Mouse (Mus musculus): ENCODE results near the gene Nek6. TPM values are rescaled to one million over a fixed set of nuclear protein-coding genes. Genes with fewer than 3 reads are reported as not detected.

Gene Nek6
- polyA plus RNA-seq, 1 experiment from 2014 or later: 72.9 TPM

DNA sequence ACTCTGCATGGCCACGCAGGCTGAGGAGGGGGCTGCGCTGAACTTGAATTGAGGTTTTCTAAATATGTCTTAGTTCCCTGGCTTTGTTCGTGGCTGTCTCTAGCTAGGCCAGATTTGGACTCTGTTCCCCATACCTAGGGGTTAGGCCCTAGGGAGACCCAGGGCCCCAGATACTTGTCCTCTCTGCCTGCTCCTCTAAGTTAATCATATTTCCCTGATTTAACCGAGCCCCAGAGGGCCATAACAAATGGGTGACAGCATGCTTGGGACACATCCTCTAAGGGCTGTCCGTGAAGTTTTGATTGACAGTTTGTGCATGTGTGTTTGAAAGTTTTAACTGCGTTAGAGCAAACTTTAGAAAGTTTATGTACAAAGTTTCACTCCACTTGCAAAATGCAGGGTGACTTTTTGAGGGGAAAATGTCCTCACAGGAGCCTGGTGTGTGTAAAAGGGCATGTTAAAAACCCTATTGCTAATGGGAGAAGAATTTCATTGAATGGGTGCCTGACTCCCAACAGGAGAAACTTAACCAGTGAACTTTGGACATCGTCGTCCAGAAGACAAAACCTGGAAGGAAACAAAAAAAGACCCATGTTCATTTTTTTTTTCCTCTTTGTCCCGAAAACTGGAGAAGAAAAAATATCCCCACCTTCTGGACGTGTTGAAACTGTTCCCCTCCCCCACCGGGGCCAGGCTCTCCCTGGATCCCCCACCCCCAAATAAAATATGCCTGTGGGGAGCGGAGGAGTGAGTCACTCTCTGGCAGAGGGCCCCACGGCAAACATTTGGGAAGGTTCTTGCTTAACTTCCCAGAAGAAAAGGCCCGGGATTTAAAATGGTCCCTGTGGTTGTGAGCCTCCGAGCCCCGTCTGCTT is 1.1 kb downstream of the Nek6 start:
- 6% methylated on average over 16 of the region's 16 CpGs for WGBS
- H3K36me3 ChIP-seq: no peaks in the 10 kb centered on the region
- peak overlapping the region; percentile 87 for H3K9ac ChIP-seq (replicated peaks)
- H3K4me3 ChIP-seq (replicated peaks): peak overlapping the region; percentile 82
- peaks cover 57% of the 10 kb centered on the region for H3K4me1 ChIP-seq (replicated peaks)
- ATAC-seq: no peak; the same call in 1 of the 2 replicates
- peak overlapping the region; percentile 78 for H3K4me2 ChIP-seq (replicated peaks)
- H3K27me3 ChIP-seq: no peaks in the 10 kb centered on the region
- H3K27ac ChIP-seq: peak overlapping the region; percentile 79
- H3K9me3 ChIP-seq: no peaks in the 10 kb centered on the region

DNA sequence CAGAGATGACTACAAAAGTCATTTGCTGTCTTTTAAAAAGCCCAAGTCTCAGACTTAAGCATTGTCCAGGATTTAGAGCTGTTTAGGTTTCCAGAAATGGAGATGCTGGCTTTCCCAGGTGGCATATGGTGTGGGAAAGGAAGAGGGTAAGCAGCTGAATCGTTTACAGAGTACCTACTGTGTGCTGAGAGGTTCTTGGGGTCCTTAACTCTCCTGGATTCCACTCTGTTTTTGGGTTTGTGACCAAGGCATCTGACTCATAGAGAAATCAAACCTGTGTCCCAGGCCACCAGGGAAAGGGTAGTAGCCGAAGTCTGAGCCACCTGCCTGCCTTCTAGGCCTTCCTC is 1.7 kb downstream of the Nek6 start:
- Histone ChIP-seq H3K9me3 (no peaks in the 10 kb centered on the region), H3K9ac (replicated peaks) (peak overlapping the region; percentile 45), H3K4me3 (replicated peaks) (peak overlapping the region; percentile 82), H3K36me3 (no peaks in the 10 kb centered on the region), H3K4me1 (replicated peaks) (peaks cover 57% of the 10 kb centered on the region), H3K4me2 (replicated peaks) (peak overlapping the region; percentile 78), H3K27me3 (no peaks in the 10 kb centered on the region), H3K27ac (0 out of 2 replicates have a peak overlapping the region, but pooled peaks have one; percentile 59)
- no peak for ATAC-seq
- WGBS: 65% methylated on average over 2 of the region's 2 CpGs

DNA sequence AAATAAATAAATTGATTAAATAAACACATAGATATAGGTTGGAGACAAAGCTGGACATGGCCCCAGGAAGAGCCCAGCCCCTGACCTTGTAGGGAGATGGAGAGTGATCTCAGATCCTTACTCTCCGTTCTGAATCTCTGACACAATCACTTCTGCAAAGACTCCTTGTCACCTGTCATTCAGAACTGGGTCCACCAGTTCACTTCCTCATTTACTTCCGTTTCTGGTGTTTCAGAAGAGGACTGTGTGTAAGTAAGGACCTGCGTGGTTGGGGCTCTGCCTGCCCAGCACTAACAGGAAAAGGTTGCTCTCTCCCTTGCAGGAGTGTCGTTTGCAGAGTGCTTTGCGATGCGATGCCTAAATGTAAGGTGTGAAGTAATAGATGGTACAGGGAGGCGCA is 3.0 kb downstream of the Nek6 start:
- peaks cover 57% of the 10 kb centered on the region for H3K4me1 ChIP-seq (replicated peaks)
- H3K4me2 ChIP-seq (replicated peaks): no peak overlapping the region
- H3K27ac ChIP-seq: no peak overlapping the region

DNA sequence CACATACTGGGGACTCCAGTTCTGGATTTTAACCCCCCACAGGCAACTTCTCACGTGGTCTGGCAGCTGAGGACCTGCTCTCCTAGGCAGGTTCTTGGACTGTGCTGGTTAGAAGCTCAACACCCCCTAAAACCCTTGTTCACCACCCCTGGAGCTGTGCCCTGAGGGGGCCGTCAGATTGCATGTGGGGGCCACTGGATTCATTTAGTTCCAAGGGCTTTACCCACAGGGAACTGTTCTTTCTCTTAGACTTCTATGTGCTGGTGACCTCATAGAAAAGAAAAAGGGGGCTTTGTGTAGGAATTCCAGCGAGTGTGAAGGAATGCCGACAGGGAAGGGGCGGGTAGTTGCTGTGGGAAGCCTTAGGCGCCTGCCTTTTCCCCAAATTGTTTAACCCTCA is 4.0 kb downstream of the Nek6 start:
- H3K36me3 ChIP-seq: no peaks in the 10 kb centered on the region
- peaks cover 62% of the 10 kb centered on the region for H3K4me1 ChIP-seq (replicated peaks)
- peak overlapping the region; percentile 22 for H3K27ac ChIP-seq
- H3K4me3 ChIP-seq (replicated peaks): no peak overlapping the region
- no peak overlapping the region for H3K9ac ChIP-seq (replicated peaks)
- 4% methylated on average over 6 of the region's 6 CpGs for WGBS
- H3K9me3 ChIP-seq: no peaks in the 10 kb centered on the region
- ATAC-seq: peak; percentile 32; the same call in 1 of the 2 replicates
- no peaks in the 10 kb centered on the region for H3K27me3 ChIP-seq
- H3K4me2 ChIP-seq (replicated peaks): no peak overlapping the region; the same call in 1 of the 2 replicates

More for the DNA sequence above, 3.0 kb downstream of the Nek6 start:
- Histone ChIP-seq H3K27me3 (no peaks in the 10 kb centered on the region), H3K9me3 (no peaks in the 10 kb centered on the region), H3K36me3 (no peaks in the 10 kb centered on the region), H3K9ac (replicated peaks) (no peak overlapping the region), H3K4me3 (replicated peaks) (no peak overlapping the region)
- WGBS: 85% methylated on average over 7 of the region's 7 CpGs
- no peak for ATAC-seq

DNA sequence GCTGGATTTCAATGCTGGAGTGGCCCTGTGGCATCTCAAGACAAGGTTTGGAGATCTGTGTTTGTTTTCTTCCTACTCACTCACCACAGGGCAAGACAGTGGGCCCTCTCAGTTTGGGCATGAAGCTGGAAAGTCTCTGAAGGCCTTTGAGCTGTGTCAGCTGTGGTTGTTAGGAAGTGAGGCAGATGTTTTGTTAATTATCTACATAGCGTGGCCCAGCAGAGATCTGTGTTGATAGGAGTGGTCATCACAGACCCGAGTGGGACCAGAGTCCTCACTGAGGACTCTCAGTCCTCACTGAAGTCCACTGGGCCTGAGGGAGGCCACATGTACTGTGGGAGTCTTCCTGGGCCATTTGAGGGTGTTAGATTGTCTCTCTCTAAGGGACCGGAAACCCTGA is 5.0 kb downstream of the Nek6 start:
- Histone ChIP-seq H3K4me1 (replicated peaks) (peaks cover 69% of the 10 kb centered on the region), H3K36me3 (no peaks in the 10 kb centered on the region), H3K9ac (replicated peaks) (no peak overlapping the region), H3K27ac (no peak overlapping the region), H3K9me3 (no peaks in the 10 kb centered on the region), H3K27me3 (no peaks in the 10 kb centered on the region), H3K4me2 (replicated peaks) (no peak overlapping the region), H3K4me3 (replicated peaks) (no peak overlapping the region)
- 80% methylated on average over 3 of the region's 3 CpGs for WGBS
- ATAC-seq: no peak

DNA sequence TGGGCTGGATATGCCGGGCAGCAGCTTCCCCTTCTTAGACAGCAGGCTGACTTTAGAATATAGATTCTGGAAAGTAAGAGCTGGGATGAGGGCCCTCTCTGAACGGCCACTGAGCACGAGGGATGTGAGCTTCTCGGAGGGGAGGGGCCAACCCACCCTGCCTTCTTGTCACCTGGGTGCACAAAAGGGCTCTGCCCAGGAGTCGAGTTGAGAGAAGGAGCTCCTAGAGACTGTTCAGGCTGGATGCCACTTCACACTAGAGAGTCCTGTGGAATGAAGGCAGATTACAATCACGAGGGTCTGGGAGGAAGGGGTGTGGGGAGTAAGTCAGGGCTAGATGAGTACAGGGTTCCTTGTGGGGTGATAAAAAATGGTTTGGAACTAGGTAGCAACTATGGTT is 5.6 kb downstream of the Nek6 start:
- Histone ChIP-seq H3K4me3 (replicated peaks) (no peak overlapping the region), H3K9ac (replicated peaks) (no peak overlapping the region), H3K4me1 (replicated peaks) (peaks cover 74% of the 10 kb centered on the region), H3K4me2 (replicated peaks) (no peak overlapping the region), H3K36me3 (no peaks in the 10 kb centered on the region), H3K9me3 (no peaks in the 10 kb centered on the region), H3K27me3 (no peaks in the 10 kb centered on the region), H3K27ac (no peak overlapping the region)
- 75% methylated on average over 6 of the region's 6 CpGs for WGBS
- ATAC-seq: no peak

DNA sequence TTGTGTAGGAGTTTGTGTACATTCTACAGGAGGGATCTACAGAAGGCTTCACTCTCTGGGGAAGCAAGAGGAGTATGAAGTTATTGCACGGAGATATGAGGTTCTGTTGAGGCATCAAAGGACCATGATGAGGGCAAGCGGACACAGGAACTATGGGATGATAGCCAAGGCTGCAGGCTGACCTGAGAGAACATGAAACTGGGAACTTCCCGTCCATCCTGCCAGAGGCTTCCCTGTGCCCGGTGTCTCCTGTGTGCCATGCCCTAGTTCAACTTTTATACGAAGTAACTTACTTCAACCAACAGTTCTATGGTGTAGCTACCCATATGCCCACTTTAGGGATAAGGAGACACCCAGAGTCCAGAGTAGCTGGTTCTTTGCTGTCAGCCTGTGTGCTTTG is 7.3 kb downstream of the Nek6 start:
- Histone ChIP-seq H3K27ac (no peak overlapping the region), H3K4me2 (replicated peaks) (no peak overlapping the region), H3K27me3 (no peaks in the 10 kb centered on the region), H3K36me3 (no peaks in the 10 kb centered on the region), H3K9me3 (no peaks in the 10 kb centered on the region), H3K4me1 (replicated peaks) (peaks cover 57% of the 10 kb centered on the region), H3K4me3 (replicated peaks) (no peak overlapping the region), H3K9ac (replicated peaks) (no peak overlapping the region)
- ATAC-seq: no peak
- WGBS: 96% methylated on average over 5 of the region's 5 CpGs

DNA sequence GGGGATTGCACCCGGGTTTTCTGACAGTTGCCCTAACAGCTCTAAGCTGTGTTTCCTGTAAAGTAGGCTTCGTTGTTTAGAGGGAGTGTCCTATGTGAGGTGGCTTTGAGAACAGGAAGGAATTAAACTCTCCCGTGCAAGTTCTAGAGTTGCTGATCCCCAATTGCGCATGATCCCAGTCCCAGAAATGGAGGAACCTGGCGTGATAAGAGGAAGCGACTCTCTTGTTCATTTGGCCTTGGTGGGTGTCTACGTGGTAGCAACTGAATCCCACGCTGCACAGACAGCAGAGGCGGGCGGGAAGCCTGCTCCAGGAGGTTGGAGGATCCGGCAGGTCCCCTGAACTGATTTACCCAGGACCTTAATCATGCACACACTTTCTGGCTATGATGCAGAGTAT is 8.5 kb downstream of the Nek6 start:
- Histone ChIP-seq H3K9ac (replicated peaks) (no peak overlapping the region), H3K27me3 (no peaks in the 10 kb centered on the region), H3K36me3 (no peaks in the 10 kb centered on the region), H3K4me3 (replicated peaks) (no peak overlapping the region), H3K9me3 (no peaks in the 10 kb centered on the region), H3K4me1 (replicated peaks) (peaks cover 45% of the 10 kb centered on the region), H3K4me2 (replicated peaks) (no peak overlapping the region), H3K27ac (0 out of 2 replicates have a peak overlapping the region, but pooled peaks have one; percentile 8)
- 72% methylated on average over 11 of the region's 11 CpGs for WGBS
- no peak for ATAC-seq

DNA sequence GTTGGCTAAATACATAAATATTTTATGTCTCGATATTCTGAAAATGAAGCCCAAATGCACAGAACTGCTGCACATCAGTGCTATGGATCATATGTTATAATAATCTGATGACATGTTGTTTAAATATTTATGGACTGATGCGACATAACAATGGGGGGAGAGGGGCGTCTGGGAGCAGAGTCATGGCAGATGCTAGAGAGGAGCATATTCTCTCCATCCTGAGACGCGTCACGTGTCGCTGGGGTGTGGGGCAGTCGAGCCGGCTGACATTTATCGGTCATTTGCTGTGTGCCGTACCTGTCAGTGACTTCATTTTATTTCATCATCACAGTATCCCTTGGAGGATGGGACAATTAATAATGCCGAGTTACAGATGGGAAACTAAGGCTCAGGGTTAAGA is 10.2 kb downstream of the Nek6 start:
- Histone ChIP-seq H3K4me2 (replicated peaks) (no peak overlapping the region), H3K27ac (no peak overlapping the region), H3K27me3 (no peaks in the 10 kb centered on the region), H3K4me3 (replicated peaks) (no peak overlapping the region), H3K4me1 (replicated peaks) (peaks cover 29% of the 10 kb centered on the region), H3K36me3 (no peaks in the 10 kb centered on the region), H3K9ac (replicated peaks) (no peak overlapping the region), H3K9me3 (no peaks in the 10 kb centered on the region)
- no peak for ATAC-seq
- 88% methylated on average over 12 of the region's 12 CpGs for WGBS

DNA sequence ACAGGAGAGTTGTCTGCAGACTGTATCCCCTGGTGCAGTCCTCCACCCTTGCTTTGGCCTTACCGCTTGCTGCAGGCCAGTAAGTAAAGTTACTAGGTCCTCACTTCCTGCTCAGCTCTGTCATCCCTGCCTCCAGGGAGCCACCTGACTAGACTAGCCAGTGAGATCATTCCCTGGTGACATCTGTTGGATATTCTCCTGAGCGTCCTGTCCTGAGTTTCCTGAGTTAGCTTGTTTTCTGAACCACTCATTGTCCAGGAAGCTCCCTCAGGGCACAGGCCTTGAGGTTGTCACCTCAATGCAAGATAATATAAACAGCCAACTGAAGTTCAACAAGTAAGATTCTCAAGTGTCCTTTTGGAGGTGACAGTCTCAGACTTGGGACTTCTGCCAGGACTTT is 10.9 kb downstream of the Nek6 start:
- no peak overlapping the region for H3K9ac ChIP-seq (replicated peaks)
- H3K27me3 ChIP-seq: no peaks in the 10 kb centered on the region
- no peaks in the 10 kb centered on the region for H3K36me3 ChIP-seq
- H3K9me3 ChIP-seq: no peaks in the 10 kb centered on the region
- ATAC-seq: no peak
- peaks cover 24% of the 10 kb centered on the region for H3K4me1 ChIP-seq (replicated peaks)
- 82% methylated on average over 2 of the region's 2 CpGs for WGBS
- no peak overlapping the region for H3K4me3 ChIP-seq (replicated peaks)
- H3K4me2 ChIP-seq (replicated peaks): no peak overlapping the region
- H3K27ac ChIP-seq: no peak overlapping the region

DNA sequence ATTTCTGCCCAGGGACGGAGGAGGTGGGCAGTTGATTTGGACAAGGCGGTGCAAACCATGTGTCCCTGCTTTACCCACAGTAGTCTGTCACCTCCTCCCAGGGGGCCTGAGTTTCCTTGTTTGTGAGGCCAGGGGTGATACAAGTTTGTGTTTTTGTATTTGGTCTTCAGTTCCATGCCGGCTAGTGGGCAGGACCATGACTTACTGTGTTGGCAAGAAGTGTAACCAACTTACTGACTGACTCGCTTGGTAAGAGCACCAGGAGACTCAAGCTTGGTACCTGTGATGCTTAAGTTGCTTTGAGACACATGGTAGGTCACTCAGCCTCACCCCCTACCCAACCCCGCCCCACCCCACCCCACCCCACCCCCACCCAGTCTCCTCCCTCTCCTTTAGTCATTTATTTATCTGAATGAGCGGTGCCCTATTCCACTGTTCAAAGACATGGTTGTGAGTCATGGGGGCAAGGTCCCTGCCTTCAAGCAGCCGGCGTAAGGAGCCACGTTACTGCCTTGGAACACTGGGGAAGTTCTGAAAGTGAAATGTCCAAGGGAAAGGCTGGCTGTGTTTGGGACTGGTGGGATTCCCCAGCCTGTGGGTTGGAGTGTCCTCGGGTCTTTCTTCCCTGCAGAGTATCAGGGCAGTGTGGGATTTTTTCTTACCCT is 12.5 kb downstream of the Nek6 start:
- Histone ChIP-seq H3K4me2 (replicated peaks) (no peak overlapping the region), H3K4me1 (replicated peaks) (peaks cover 24% of the 10 kb centered on the region), H3K27me3 (no peaks in the 10 kb centered on the region), H3K36me3 (no peaks in the 10 kb centered on the region), H3K9me3 (no peaks in the 10 kb centered on the region), H3K4me3 (replicated peaks) (no peak overlapping the region), H3K27ac (no peak overlapping the region), H3K9ac (replicated peaks) (no peak overlapping the region)
- no peak for ATAC-seq
- 86% methylated on average over 10 of the region's 10 CpGs for WGBS

DNA sequence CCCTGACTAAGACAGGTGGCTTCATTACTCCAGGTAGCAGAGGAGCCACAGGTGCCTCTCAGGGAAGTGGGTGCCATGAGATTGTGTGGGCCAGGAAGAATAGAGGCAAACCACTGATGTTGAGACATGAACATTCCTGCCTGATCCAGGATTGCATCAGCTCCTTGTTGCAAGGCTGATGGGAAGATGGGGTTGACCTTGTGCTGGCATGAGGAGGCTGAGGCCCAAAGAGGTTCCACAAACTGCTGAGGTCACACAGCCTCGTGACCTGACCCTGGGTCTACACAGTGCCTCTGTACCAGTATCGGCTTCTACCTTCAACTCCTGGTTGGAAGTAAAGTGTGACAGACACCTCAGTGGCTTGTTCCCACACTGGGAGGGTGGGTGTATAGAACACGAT is 13.6 kb downstream of the Nek6 start:
- no peak for ATAC-seq
- Histone ChIP-seq H3K4me3 (replicated peaks) (no peak overlapping the region), H3K36me3 (no peaks in the 10 kb centered on the region), H3K4me2 (replicated peaks) (no peak overlapping the region), H3K27ac (no peak overlapping the region), H3K4me1 (replicated peaks) (peaks cover 31% of the 10 kb centered on the region), H3K9ac (replicated peaks) (no peak overlapping the region), H3K27me3 (no peaks in the 10 kb centered on the region), H3K9me3 (no peaks in the 10 kb centered on the region)
- WGBS: 91% methylated on average over 3 of the region's 3 CpGs
